Mouse (Mus musculus) liver, postnatal 0 days (tissue): ENCODE results near the gene Rprd1b.

Source experiments
- CTCF ChIP-seq: sonication (generic); IDR thresholded peaks from 2 replicates; pipeline ENCODE4 v1.5.1; 2016; ENCODE audit warnings: antibody characterized with exemption, low read depth
- EP300 ChIP-seq: IDR thresholded peaks from 2 replicates; pipeline ENCODE4 v1.6.1; 2016; ENCODE audit warnings: antibody characterized with exemption, low read depth, mild to moderate bottlenecking

DNA sequence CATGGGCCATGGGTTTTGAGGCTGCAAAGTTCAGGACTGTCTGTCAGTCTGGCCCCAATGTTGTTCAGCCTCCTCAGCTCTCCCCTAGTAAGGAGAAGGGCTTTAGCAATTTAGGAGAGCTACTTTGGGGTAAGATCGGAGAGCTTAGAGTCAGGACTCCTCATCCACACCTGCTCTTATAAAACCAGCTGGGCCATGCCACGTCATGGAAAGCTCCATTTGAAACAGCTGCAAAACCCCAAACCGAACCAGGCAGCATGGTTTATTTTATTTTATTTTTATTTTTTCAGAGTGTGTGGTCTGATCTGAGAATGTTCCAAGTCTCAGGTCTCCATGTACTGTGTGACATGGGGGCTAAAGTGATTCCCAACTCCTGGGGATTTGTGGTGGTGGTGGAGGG is 71.2 kb downstream of the Rprd1b start:
- TF ChIP-seq EP300 = no peak
- no peak for TF ChIP-seq CTCF
